Mouse (Mus musculus) heart, embryonic 13.5 days (tissue): ENCODE data around the gene Pfn1. TPM values are rescaled to one million over a fixed set of nuclear protein-coding genes. Genes with fewer than 3 reads are reported as not detected.

Experiments used
- ATAC-seq: fragments of 200-750 bp; cut with Nextera tagmentation; 2 replicates; pipeline ENCODE4 v1.8.0; 2017; ENCODE audit warnings: moderate TSS enrichment; ENCODE audit not compliant: insufficient number of reproducible peaks, low FRiP score, low TSS enrichment; ENCODE audit errors: extremely low read depth
- H3K27ac ChIP-seq: fragments of 300-500 bp; sonication (generic); replicated peaks from 2 replicates; pipeline ENCODE4 v1.5.1; 2015; ENCODE audit warnings: moderate library complexity, mild to moderate bottlenecking, inconsistent platforms
- H3K27me3 ChIP-seq: fragments of 300-500 bp; sonication (generic); replicated peaks from 2 replicates; pipeline ENCODE4 v1.6.1; 2015; ENCODE audit warnings: mild to moderate bottlenecking, inconsistent platforms
- H3K36me3 ChIP-seq: fragments of 300-500 bp; sonication (generic); 2 replicates; pipeline ENCODE4 v1.6.1; 2015; ENCODE audit warnings: mild to moderate bottlenecking, inconsistent platforms
- H3K4me1 ChIP-seq: fragments of 300-500 bp; sonication (generic); 2 replicates; pipeline ENCODE4 v1.6.1; 2015; ENCODE audit warnings: inconsistent platforms
- H3K4me2 ChIP-seq: fragments of 300-500 bp; sonication (generic); 2 replicates; pipeline ENCODE4 v1.6.1; 2015; ENCODE audit warnings: inconsistent platforms, mild to moderate bottlenecking, moderate library complexity
- H3K4me3 ChIP-seq: fragments of 300-500 bp; sonication (generic); 2 replicates; pipeline ENCODE4 v1.5.1; 2015; ENCODE audit warnings: moderate library complexity, mild to moderate bottlenecking, inconsistent platforms
- H3K9ac ChIP-seq: fragments of 300-500 bp; sonication (generic); 2 replicates; pipeline ENCODE4 v1.6.1; 2015; ENCODE audit warnings: inconsistent platforms, mild to moderate bottlenecking, moderate library complexity
- H3K9me3 ChIP-seq: fragments of 300-500 bp; sonication (generic); 2 replicates; pipeline ENCODE4 v1.6.1; 2016; ENCODE audit warnings: inconsistent platforms
- WGBS: fragments of 180-500 bp; shearing (Covaris S2); methylation state at CpG from one replicate; pipeline ENCODE4 v1.1.7; 2015; ENCODE audit warnings: mixed read lengths; 5-methylcytosine and 5-hydroxymethylcytosine counted together
- polyA plus RNA-seq: library from polyadenylated mRNA; unstranded; fragments of >200 nt; fragmentation: Nextera tagmentation; extraction: Ambion mirVana; gene quantifications from 2 replicates; pipeline ENCODE4 v1.2.1, GENCODE M21; 2015

Gene Pfn1
- polyA plus RNA-seq, 1 experiment from 2014 or later, result 1,588 TPM

GRCm38 (mm10) chr11:70674014-70674413 is 19.6 kb upstream of the Pfn1 start:
- no peak for ATAC-seq
- Histone ChIP-seq H3K27me3 (no peaks in the 10 kb centered on the region), H3K4me1 (peaks cover 28% of the 10 kb centered on the region), H3K9me3 (no peaks in the 10 kb centered on the region), H3K9ac (peak overlapping the region; percentile 14; the same call in 1 of the 2 replicates), H3K36me3 (peaks cover 70% of the 10 kb centered on the region), H3K4me2 (no peak overlapping the region), H3K4me3 (no peak overlapping the region), H3K27ac (no peak overlapping the region)
- 77% methylated on average over 6 of the region's 6 CpGs for WGBS

- peak overlapping the region; percentile 93; the same call in 1 of the 2 replicates for H3K9ac ChIP-seq
- H3K4me1 ChIP-seq, result peaks cover 47% of the 10 kb centered on the region
- no peaks in the 10 kb centered on the region for H3K27me3 ChIP-seq
- 70% methylated on average over 16 of the region's 16 CpGs for WGBS
- peaks cover 63% of the 10 kb centered on the region for H3K36me3 ChIP-seq
- H3K4me3 ChIP-seq, result peak overlapping the region; percentile 75
- H3K27ac ChIP-seq, result peak overlapping the region; percentile 98; the same call in 1 of the 2 replicates
- peak overlapping the region; percentile 91 for H3K4me2 ChIP-seq
- ATAC-seq, result no peak
- no peaks in the 10 kb centered on the region for H3K9me3 ChIP-seq
These were observed 17.0 kb upstream of the Pfn1 start for GRCm38 (mm10) chr11:70671333-70672047.

- Histone ChIP-seq H3K4me1 (peaks cover 43% of the 10 kb centered on the region), H3K27me3 (no peaks in the 10 kb centered on the region), H3K9me3 (no peaks in the 10 kb centered on the region), H3K27ac (peak overlapping the region; percentile 98), H3K36me3 (peaks cover 62% of the 10 kb centered on the region), H3K9ac (peak overlapping the region; percentile 93), H3K4me2 (peak overlapping the region; percentile 91), H3K4me3 (peak overlapping the region; percentile 75)
- WGBS, result 39% methylated on average over 14 of the region's 14 CpGs
- ATAC-seq, result no peak
These were observed 16.0 kb upstream of the Pfn1 start for GRCm38 (mm10) chr11:70670483-70670882.

GRCm38 (mm10) chr11:70669582-70670345 is 15.3 kb upstream of the Pfn1 start:
- Histone ChIP-seq H3K27ac (peak overlapping the region; percentile 98), H3K9me3 (no peaks in the 10 kb centered on the region), H3K27me3 (no peaks in the 10 kb centered on the region), H3K4me2 (peak overlapping the region; percentile 91), H3K4me3 (peak overlapping the region; percentile 75), H3K36me3 (peaks cover 62% of the 10 kb centered on the region), H3K9ac (peak overlapping the region; percentile 93), H3K4me1 (peaks cover 43% of the 10 kb centered on the region)
- under 1% methylated on average over 31 of the region's 31 CpGs for WGBS
- peak; percentile 11; the same call in 1 of the 2 replicates for ATAC-seq

- WGBS, result under 1% methylated on average over 44 of the region's 44 CpGs
These were observed 14.5 kb upstream of the Pfn1 start, which contains the start of gene Spag7 for GRCm38 (mm10) chr11:70668771-70669505. Spag7 (minus strand) TSS chr11:70669416.

GRCm38 (mm10) chr11:70668335-70668770 is 13.9 kb upstream of the Pfn1 start:
- Histone ChIP-seq H3K9ac (peak overlapping the region; percentile 86), H3K27ac (peak overlapping the region; percentile 98), H3K4me1 (peaks cover 50% of the 10 kb centered on the region), H3K4me2 (peak overlapping the region; percentile 91), H3K36me3 (peaks cover 62% of the 10 kb centered on the region), H3K27me3 (no peaks in the 10 kb centered on the region), H3K9me3 (no peaks in the 10 kb centered on the region), H3K4me3 (peak overlapping the region; percentile 75)
- ATAC-seq, result peak; percentile 6; the same call in 1 of the 2 replicates
- WGBS, result under 1% methylated on average over 15 of the region's 15 CpGs

More at GRCm38 (mm10) chr11:70668771-70669505, 14.5 kb upstream of the Pfn1 start, which contains the start of gene Spag7:
- Histone ChIP-seq H3K4me1 (peaks cover 49% of the 10 kb centered on the region), H3K36me3 (peaks cover 62% of the 10 kb centered on the region), H3K9me3 (no peaks in the 10 kb centered on the region), H3K27ac (peak within 1 kb of the TSS; percentile 98), H3K9ac (peak within 1 kb of the TSS; percentile 93), H3K4me2 (peak within 1 kb of the TSS; percentile 91), H3K4me3 (peak within 1 kb of the TSS; percentile 75), H3K27me3 (no peaks in the 10 kb centered on the region)
- ATAC-seq, result peak; percentile 91

GRCm38 (mm10) chr11:70667271-70668150 is 13.1 kb upstream of the Pfn1 start:
- H3K9me3 ChIP-seq, result no peaks in the 10 kb centered on the region
- peak overlapping the region; percentile 86 for H3K9ac ChIP-seq
- 70% methylated on average over 14 of the region's 14 CpGs for WGBS
- peak overlapping the region; percentile 75 for H3K4me3 ChIP-seq
- peak overlapping the region; percentile 91 for H3K4me2 ChIP-seq
- peaks cover 56% of the 10 kb centered on the region for H3K4me1 ChIP-seq
- peak overlapping the region; percentile 98 for H3K27ac ChIP-seq
- H3K27me3 ChIP-seq, result no peaks in the 10 kb centered on the region
- peaks cover 67% of the 10 kb centered on the region for H3K36me3 ChIP-seq
- no peak for ATAC-seq

- H3K36me3 ChIP-seq, result peaks cover 67% of the 10 kb centered on the region
These were observed 12.2 kb upstream of the Pfn1 start for GRCm38 (mm10) chr11:70666687-70667086.

GRCm38 (mm10) chr11:70664741-70665140 is 10.3 kb upstream of the Pfn1 start:
- ATAC-seq, result no peak
- Histone ChIP-seq H3K4me3 (no peak overlapping the region), H3K4me2 (no peak overlapping the region), H3K4me1 (peaks cover 37% of the 10 kb centered on the region), H3K27me3 (no peaks in the 10 kb centered on the region), H3K9me3 (no peaks in the 10 kb centered on the region), H3K27ac (no peak overlapping the region), H3K36me3 (peaks cover 77% of the 10 kb centered on the region), H3K9ac (no peak overlapping the region)
- 91% methylated on average over 9 of the region's 9 CpGs for WGBS

More at GRCm38 (mm10) chr11:70666687-70667086, 12.2 kb upstream of the Pfn1 start:
- Histone ChIP-seq H3K27ac (no peak overlapping the region), H3K4me2 (no peak overlapping the region), H3K4me1 (peaks cover 50% of the 10 kb centered on the region), H3K9me3 (no peaks in the 10 kb centered on the region), H3K4me3 (no peak overlapping the region), H3K9ac (0 out of 2 replicates have a peak overlapping the region, but pooled peaks have one; percentile 86), H3K27me3 (no peaks in the 10 kb centered on the region)
- WGBS, result 92% methylated on average over 8 of the region's 8 CpGs
- ATAC-seq, result no peak

- H3K4me1 ChIP-seq, result peaks cover 45% of the 10 kb centered on the region
- no peaks in the 10 kb centered on the region for H3K9me3 ChIP-seq
- 81% methylated on average over 6 of the region's 6 CpGs for WGBS
- 0 out of 2 replicates have a peak overlapping the region, but pooled peaks have one; percentile 24 for H3K27ac ChIP-seq
- H3K4me3 ChIP-seq, result no peak overlapping the region
- no peak overlapping the region for H3K9ac ChIP-seq
- H3K36me3 ChIP-seq, result peaks cover 84% of the 10 kb centered on the region
- no peak for ATAC-seq
- no peaks in the 10 kb centered on the region for H3K27me3 ChIP-seq
- H3K4me2 ChIP-seq, result no peak overlapping the region
These were observed 9.5 kb upstream of the Pfn1 start for GRCm38 (mm10) chr11:70663957-70664356.
